Mouse (Mus musculus): ENCODE data around the gene Jak1. TPM values are rescaled to one million over a fixed set of nuclear protein-coding genes. Genes with fewer than 3 reads are reported as not detected.

Gene Jak1
- polyA plus RNA-seq, 1 experiment from 2014 or later: 110 TPM

GRCm38 (mm10) chr4:101179076-101179475 lies 86.0 kb downstream of the Jak1 start:
- H3K27ac ChIP-seq (ENCODE audit: low read depth, low read length): no peak overlapping the region
- ATAC-seq (ENCODE audit: low FRiP score, low TSS enrichment): no peak
- H3K9ac ChIP-seq (ENCODE audit: low read depth, low read length): no peak overlapping the region
- no peaks in the 10 kb centered on the region for H3K27me3 ChIP-seq (ENCODE audit: control insufficient read depth, insufficient read depth, low read length)
- H3K4me2 ChIP-seq (replicated peaks; ENCODE audit: low read depth, low read length): no peak overlapping the region
- H3K4me1 ChIP-seq (ENCODE audit: control insufficient read depth, insufficient read depth, low read length): no peaks in the 10 kb centered on the region
- peaks cover 46% of the 10 kb centered on the region; the same call in 1 of the 2 replicates for H3K36me3 ChIP-seq (ENCODE audit: control insufficient read depth, insufficient read depth, low read length)
- H3K4me3 ChIP-seq (ENCODE audit: low read length): no peak overlapping the region
- WGBS: 69% methylated on average over 5 of the region's 5 CpGs
- no peaks in the 10 kb centered on the region for H3K9me3 ChIP-seq (ENCODE audit: control insufficient read depth, low read length)

DNA sequence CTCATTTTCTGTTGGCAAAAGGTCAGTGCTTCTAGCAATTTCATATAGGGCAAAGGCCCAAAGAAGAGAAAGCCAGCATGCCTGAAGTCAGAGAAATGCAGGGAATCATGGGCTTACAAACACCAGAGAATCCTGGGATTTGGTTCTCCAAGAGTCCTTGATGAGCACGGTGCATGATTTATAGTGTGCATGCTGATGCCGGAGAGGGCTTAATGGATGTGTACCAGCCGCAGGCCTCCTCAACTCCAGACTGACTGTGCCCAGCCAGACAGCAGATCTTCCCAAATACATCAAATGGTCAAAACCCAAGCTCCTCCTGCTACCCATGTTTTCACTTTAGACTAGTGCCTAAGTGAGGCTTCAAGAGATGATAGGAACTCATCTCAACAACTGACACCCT lies 87.3 kb downstream of the Jak1 start:
- Histone ChIP-seq H3K4me3 (ENCODE audit: low read length) (no peak overlapping the region), H3K36me3 (ENCODE audit: control insufficient read depth, insufficient read depth, low read length) (peaks cover 45% of the 10 kb centered on the region; the same call in 1 of the 2 replicates)

DNA sequence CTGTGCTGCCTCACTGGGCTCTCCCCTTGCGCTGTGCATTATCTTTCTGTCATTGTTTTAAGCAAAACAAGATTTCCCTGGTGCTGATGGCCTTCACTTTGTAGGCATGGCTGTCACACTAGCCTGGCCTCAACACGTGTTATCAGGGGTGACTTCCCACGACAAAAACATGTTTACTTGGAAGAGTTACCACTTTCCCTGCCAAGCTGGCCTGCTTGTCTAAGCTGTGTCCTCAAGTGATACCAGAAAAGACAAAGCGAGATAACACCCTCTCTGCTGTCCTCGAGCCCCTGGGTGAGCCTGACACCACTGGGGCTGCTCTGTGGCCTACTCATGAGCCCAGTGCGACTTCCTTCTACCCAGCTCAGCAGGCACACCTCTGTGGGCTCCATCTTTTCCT lies 89.0 kb downstream of the Jak1 start:
- H3K27ac ChIP-seq (ENCODE audit: low read depth, low read length): no peak overlapping the region
- H3K9me3 ChIP-seq (ENCODE audit: control insufficient read depth, low read length): no peaks in the 10 kb centered on the region
- H3K36me3 ChIP-seq (ENCODE audit: control insufficient read depth, insufficient read depth, low read length): peaks cover 37% of the 10 kb centered on the region; the same call in 1 of the 2 replicates
- no peak overlapping the region for H3K9ac ChIP-seq (ENCODE audit: low read depth, low read length)
- H3K4me3 ChIP-seq (ENCODE audit: low read length): no peak overlapping the region
- no peaks in the 10 kb centered on the region for H3K27me3 ChIP-seq (ENCODE audit: control insufficient read depth, insufficient read depth, low read length)
- no peak for ATAC-seq (ENCODE audit: low FRiP score, low TSS enrichment)
- H3K4me2 ChIP-seq (replicated peaks; ENCODE audit: low read depth, low read length): no peak overlapping the region
- no peaks in the 10 kb centered on the region for H3K4me1 ChIP-seq (ENCODE audit: control insufficient read depth, insufficient read depth, low read length)
- 85% methylated on average over 6 of the region's 6 CpGs for WGBS

More for the DNA sequence above, 87.3 kb downstream of the Jak1 start:
- ATAC-seq (ENCODE audit: low FRiP score, low TSS enrichment): no peak
- Histone ChIP-seq H3K4me2 (replicated peaks; ENCODE audit: low read depth, low read length) (no peak overlapping the region), H3K9ac (ENCODE audit: low read depth, low read length) (no peak overlapping the region), H3K27me3 (ENCODE audit: control insufficient read depth, insufficient read depth, low read length) (no peaks in the 10 kb centered on the region), H3K27ac (ENCODE audit: low read depth, low read length) (no peak overlapping the region), H3K9me3 (ENCODE audit: control insufficient read depth, low read length) (no peaks in the 10 kb centered on the region), H3K4me1 (ENCODE audit: control insufficient read depth, insufficient read depth, low read length) (no peaks in the 10 kb centered on the region)
- 62% methylated on average over 3 of the region's 3 CpGs for WGBS

- no peak overlapping the region for H3K4me2 ChIP-seq (replicated peaks; ENCODE audit: low read depth, low read length)
- no peak for ATAC-seq (ENCODE audit: low FRiP score, low TSS enrichment)
- no peaks in the 10 kb centered on the region for H3K4me1 ChIP-seq (ENCODE audit: control insufficient read depth, insufficient read depth, low read length)
- peaks cover 48% of the 10 kb centered on the region; the same call in 1 of the 2 replicates for H3K36me3 ChIP-seq (ENCODE audit: control insufficient read depth, insufficient read depth, low read length)
- 81% methylated on average over 10 of the region's 10 CpGs for whole genome bisulfite sequencing
- H3K9me3 ChIP-seq (ENCODE audit: control insufficient read depth, low read length): no peaks in the 10 kb centered on the region
- H3K4me3 ChIP-seq (ENCODE audit: low read length): no peak overlapping the region
- H3K27ac ChIP-seq (ENCODE audit: low read depth, low read length): no peak overlapping the region
- H3K9ac ChIP-seq (ENCODE audit: low read depth, low read length): no peak overlapping the region
- H3K27me3 ChIP-seq (ENCODE audit: control insufficient read depth, insufficient read depth, low read length): no peaks in the 10 kb centered on the region
Measured at GRCm38 (mm10) chr4:101174916-101175625, 90.0 kb downstream of the Jak1 start.

GRCm38 (mm10) chr4:101172738-101173137 lies 92.3 kb downstream of the Jak1 start:
- Histone ChIP-seq H3K9me3 (ENCODE audit: control insufficient read depth, low read length) (no peaks in the 10 kb centered on the region), H3K4me1 (ENCODE audit: control insufficient read depth, insufficient read depth, low read length) (no peaks in the 10 kb centered on the region), H3K36me3 (ENCODE audit: control insufficient read depth, insufficient read depth, low read length) (peaks cover 45% of the 10 kb centered on the region; the same call in 1 of the 2 replicates), H3K4me2 (replicated peaks; ENCODE audit: low read depth, low read length) (no peak overlapping the region), H3K27me3 (ENCODE audit: control insufficient read depth, insufficient read depth, low read length) (no peaks in the 10 kb centered on the region), H3K9ac (ENCODE audit: low read depth, low read length) (no peak overlapping the region), H3K4me3 (ENCODE audit: low read length) (no peak overlapping the region), H3K27ac (ENCODE audit: low read depth, low read length) (no peak overlapping the region)
- WGBS: 75% methylated on average over 2 of the region's 2 CpGs
- no peak for ATAC-seq (ENCODE audit: low FRiP score, low TSS enrichment)

DNA sequence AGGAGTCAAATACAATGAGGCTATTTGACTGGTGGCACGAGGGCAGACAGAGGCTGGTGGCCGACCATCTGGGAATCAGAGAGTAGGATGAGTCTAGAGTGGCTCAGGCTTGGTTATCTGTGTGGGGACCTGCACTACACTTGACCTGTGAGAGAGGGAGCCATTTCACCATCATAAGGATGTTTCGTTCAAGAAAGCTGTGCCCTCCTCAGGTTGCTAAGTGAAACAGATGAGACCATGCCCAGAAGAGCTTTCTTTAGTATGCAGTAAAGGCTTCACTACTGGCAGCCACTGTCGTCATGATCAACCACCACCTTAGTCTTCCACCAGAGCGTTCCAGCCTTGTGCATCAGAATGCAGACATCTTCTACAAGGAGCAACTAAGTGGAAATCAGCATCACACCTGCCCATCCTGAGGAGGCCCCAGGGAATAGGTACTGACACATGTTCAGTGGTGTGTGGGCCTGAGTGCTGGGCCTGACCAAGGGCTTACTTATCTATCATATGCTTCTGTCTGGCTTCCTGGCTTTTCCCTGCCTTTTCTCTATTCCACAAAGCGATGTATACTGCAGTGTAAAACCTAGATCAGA lies 96.8 kb downstream of the Jak1 start:
- Histone ChIP-seq H3K27me3 (ENCODE audit: control insufficient read depth, insufficient read depth, low read length) (no peaks in the 10 kb centered on the region), H3K9me3 (ENCODE audit: control insufficient read depth, low read length) (no peaks in the 10 kb centered on the region), H3K4me3 (ENCODE audit: low read length) (no peak overlapping the region), H3K27ac (ENCODE audit: low read depth, low read length) (no peak overlapping the region), H3K4me2 (replicated peaks; ENCODE audit: low read depth, low read length) (no peak overlapping the region), H3K9ac (ENCODE audit: low read depth, low read length) (no peak overlapping the region), H3K36me3 (ENCODE audit: control insufficient read depth, insufficient read depth, low read length) (peaks cover 33% of the 10 kb centered on the region; the same call in 1 of the 2 replicates), H3K4me1 (ENCODE audit: control insufficient read depth, insufficient read depth, low read length) (no peaks in the 10 kb centered on the region)
- peak; percentile 74; the same call in 1 of the 2 replicates for ATAC-seq (ENCODE audit: low FRiP score, low TSS enrichment)
- 53% methylated on average over 6 of the region's 6 CpGs for WGBS

DNA sequence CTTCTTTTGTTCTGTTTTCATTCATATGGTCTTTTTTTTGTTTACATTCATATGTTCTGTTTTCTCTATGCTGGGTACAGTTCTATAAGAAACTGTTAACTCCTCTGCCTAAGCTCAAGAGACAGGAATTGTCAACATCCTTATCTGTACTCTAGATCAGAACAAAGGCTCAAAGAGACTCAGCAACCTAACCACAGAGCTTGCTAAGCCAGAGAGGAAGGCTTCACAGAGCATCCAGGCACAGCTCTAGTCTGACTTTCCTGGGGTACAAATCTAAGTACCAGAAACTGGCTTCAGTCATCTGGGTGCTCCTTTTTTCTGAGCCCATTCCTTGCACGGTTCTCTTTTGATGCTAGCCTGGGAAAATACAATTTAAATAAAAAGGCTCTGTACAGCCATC lies 97.3 kb downstream of the Jak1 start:
- 85% methylated on average over 1 of the region's 1 CpGs for whole genome bisulfite sequencing
- H3K4me1 ChIP-seq (ENCODE audit: control insufficient read depth, insufficient read depth, low read length): no peaks in the 10 kb centered on the region
- H3K36me3 ChIP-seq (ENCODE audit: control insufficient read depth, insufficient read depth, low read length): peaks cover 36% of the 10 kb centered on the region; the same call in 1 of the 2 replicates

GRCm38 (mm10) chr4:101165776-101166175 lies 99.3 kb downstream of the Jak1 start:
- Histone ChIP-seq H3K9me3 (ENCODE audit: control insufficient read depth, low read length) (no peaks in the 10 kb centered on the region), H3K27me3 (ENCODE audit: control insufficient read depth, insufficient read depth, low read length) (no peaks in the 10 kb centered on the region), H3K4me1 (ENCODE audit: control insufficient read depth, insufficient read depth, low read length) (no peaks in the 10 kb centered on the region), H3K4me3 (ENCODE audit: low read length) (no peak overlapping the region), H3K36me3 (ENCODE audit: control insufficient read depth, insufficient read depth, low read length) (peaks cover 39% of the 10 kb centered on the region; the same call in 1 of the 2 replicates), H3K4me2 (replicated peaks; ENCODE audit: low read depth, low read length) (no peak overlapping the region), H3K27ac (ENCODE audit: low read depth, low read length) (no peak overlapping the region), H3K9ac (ENCODE audit: low read depth, low read length) (no peak overlapping the region)
- ATAC-seq (ENCODE audit: low FRiP score, low TSS enrichment): no peak
- WGBS: 86% methylated on average over 4 of the region's 4 CpGs

More for the DNA sequence above, 97.3 kb downstream of the Jak1 start:
- Histone ChIP-seq H3K9me3 (ENCODE audit: control insufficient read depth, low read length) (no peaks in the 10 kb centered on the region), H3K27ac (ENCODE audit: low read depth, low read length) (no peak overlapping the region), H3K9ac (ENCODE audit: low read depth, low read length) (no peak overlapping the region), H3K4me2 (replicated peaks; ENCODE audit: low read depth, low read length) (no peak overlapping the region), H3K4me3 (ENCODE audit: low read length) (no peak overlapping the region), H3K27me3 (ENCODE audit: control insufficient read depth, insufficient read depth, low read length) (no peaks in the 10 kb centered on the region)
- ATAC-seq (ENCODE audit: low FRiP score, low TSS enrichment): no peak

DNA sequence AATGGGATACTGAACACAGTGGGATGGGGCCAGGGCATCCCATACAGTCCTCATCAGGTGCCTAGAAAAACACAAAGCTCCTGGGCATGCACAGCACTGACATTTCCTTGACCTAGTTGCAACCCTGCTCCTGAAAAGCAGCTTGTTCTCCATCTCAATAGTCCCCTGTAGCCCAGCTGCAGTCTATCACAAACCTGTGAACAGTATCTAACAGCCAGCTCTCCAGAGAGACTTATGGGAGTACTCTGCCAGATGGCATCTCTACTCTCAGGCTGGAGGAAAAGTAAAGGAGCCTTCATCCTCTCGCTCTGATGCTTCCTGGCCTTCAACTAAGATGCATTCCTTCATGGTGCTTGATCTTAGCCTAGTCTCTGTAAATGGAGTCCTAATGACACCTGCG lies 100.4 kb downstream of the Jak1 start:
- H3K36me3 ChIP-seq (ENCODE audit: control insufficient read depth, insufficient read depth, low read length): peaks cover 35% of the 10 kb centered on the region
- 79% methylated on average over 2 of the region's 2 CpGs for WGBS

More for the DNA sequence above, 100.4 kb downstream of the Jak1 start:
- Histone ChIP-seq H3K27me3 (ENCODE audit: control insufficient read depth, insufficient read depth, low read length) (no peaks in the 10 kb centered on the region), H3K4me2 (replicated peaks; ENCODE audit: low read depth, low read length) (no peak overlapping the region), H3K27ac (ENCODE audit: low read depth, low read length) (no peak overlapping the region), H3K9ac (ENCODE audit: low read depth, low read length) (no peak overlapping the region), H3K4me1 (ENCODE audit: control insufficient read depth, insufficient read depth, low read length) (no peaks in the 10 kb centered on the region), H3K4me3 (ENCODE audit: low read length) (no peak overlapping the region), H3K9me3 (ENCODE audit: control insufficient read depth, low read length) (no peaks in the 10 kb centered on the region)
- ATAC-seq (ENCODE audit: low FRiP score, low TSS enrichment): no peak

All from kidney, embryonic 14.5 days (tissue).